Mouse (Mus musculus): Measurements from ENCODE around the gene Treml1. TPM values are rescaled to one million over a fixed set of nuclear protein-coding genes. Genes with fewer than 3 reads are reported as not detected.
"Not testable (repeated sequence)": the region's sequence is repeated elsewhere in the genome, so short reads cannot be mapped to it uniquely, and the experiment has no call there.

Gene Treml1
- total RNA-seq, 2 experiments from 2014 or later: 0.42 to 0.43 TPM

DNA sequence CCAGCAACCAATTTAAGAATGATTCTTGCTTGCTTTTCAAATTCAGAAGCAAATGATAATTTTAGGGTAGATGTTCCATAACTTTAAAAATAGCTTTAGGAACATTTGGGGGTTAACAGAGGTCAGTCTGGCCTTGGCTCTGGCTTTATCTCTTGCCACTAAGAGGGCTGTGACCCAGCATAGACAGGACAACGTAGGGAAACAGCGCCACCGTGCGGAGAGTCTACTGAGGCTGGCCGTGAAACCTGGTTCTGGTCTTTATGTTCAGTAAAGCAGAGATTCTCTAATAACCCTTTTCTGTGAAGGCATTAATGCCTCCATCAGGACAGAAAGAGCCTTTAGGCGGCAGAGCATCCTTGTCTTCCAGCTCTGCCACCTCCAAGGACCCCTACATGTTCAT lies 22.9 kb upstream of the Treml1 start:
- intact Hi-C loops (cut with DNase I): loop anchor here (1.0 to 10.0 kb wide), 7 partner anchors 62 to 542 kb away; partner anchors contain the start of gene Nfya
- DNase-seq (ENCODE audit: extremely low spot score in 1 of 2, low spot score in 2 of 2): peak; percentile 73 to 84
- H3K27ac ChIP-seq: no peak overlapping the region
- H3K4me3 ChIP-seq: no peak overlapping the region
- TF ChIP-seq CTCF (IDR thresholded peaks at IDR 0.05): peak; percentile 90

DNA sequence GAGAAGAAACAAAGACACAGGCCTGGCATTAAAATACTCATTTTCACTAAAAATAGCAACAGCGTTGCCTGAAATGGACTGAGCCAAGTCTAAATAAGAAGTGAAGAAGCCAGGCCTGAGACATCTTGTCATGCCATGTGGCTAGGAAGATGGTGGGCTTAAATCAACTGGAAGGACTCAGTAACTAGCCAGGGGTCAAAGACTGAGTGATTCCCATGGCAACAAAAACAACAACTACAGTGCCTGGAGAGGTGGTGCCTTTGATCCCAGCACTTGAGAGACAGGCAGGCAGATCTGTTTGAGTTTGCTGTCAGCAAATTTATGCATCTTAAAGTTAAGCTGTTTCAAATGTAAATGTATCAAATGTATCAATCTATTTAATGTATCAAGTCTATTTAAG lies 19.4 kb upstream of the Treml1 start:
- H3K4me3 ChIP-seq: no peak overlapping the region
- intact Hi-C loops (cut with DNase I): no loop called here
- no peak for TF ChIP-seq CTCF (IDR thresholded peaks at IDR 0.05)
- no peak for DNase-seq (ENCODE audit: extremely low spot score in 1 of 2, low spot score in 2 of 2)
- H3K27ac ChIP-seq: no peak overlapping the region

DNA sequence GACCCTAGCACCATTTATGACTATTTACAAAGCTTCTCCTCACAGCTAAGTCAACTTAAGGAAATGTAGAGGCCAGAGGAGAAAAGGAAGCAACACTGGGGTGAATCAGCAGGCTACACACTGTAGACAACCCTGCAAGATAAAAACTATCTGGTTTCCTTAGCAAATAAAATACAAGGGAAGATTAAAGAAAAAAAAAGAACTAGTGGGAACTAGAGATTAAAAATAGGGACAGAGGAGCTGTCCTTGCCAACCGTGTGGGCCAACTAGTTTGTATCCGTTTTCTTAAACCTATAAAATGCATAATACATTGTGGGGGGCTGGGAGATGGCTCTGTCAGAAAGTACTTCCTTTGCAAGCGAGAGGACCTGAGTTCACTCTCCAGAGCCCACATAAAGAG lies 17.8 kb upstream of the Treml1 start:
- no peak for TF ChIP-seq CTCF (IDR thresholded peaks at IDR 0.05)
- no peak for DNase-seq (ENCODE audit: extremely low spot score in 1 of 2, low spot score in 2 of 2)
- no peak overlapping the region for H3K4me3 ChIP-seq
- no peak overlapping the region for H3K27ac ChIP-seq
- intact Hi-C loops (cut with DNase I): no loop called here

DNA sequence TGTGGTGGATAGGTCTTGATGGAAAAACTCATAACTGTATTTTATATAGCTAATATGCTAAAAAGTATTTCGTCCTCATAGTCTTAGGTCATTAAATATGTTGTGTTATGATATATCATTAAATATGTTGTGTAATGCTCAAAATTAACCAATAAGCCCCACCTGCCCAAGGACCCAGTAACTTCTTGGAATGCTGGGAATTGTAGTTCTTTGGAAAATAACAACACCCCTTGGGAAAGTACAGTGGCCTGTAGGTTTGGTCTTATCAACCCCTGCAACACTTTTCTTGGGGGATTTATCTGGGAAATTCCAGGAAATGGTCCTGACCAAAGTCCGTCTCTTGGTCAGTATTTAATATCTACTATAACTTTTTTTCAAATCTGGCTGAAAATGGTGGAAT lies 16.7 kb upstream of the Treml1 start:
- TF ChIP-seq CTCF (IDR thresholded peaks at IDR 0.05): no peak
- no peak for DNase-seq (ENCODE audit: extremely low spot score in 1 of 2, low spot score in 2 of 2)
- intact Hi-C loops (cut with DNase I): no loop called here
- H3K27ac ChIP-seq: no peak overlapping the region
- H3K4me3 ChIP-seq: no peak overlapping the region

DNA sequence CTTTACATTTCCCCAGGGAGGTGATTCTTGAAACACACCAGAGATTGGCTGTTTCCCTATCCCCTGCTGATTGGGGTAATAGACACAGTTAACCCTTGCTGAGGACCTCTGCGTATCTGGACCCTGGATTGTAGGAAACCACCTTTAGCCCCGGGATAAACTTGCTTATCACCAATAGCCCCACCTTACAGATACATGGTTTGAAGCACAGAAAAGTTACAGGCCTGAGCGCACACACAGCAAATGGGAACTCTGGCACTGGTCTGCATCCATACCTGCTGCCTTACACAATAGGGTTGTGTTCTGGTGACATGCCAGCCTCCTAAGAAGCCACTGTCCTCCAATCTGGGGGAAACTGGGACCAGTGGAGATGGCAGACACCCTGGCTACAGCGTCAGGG lies 13.9 kb upstream of the Treml1 start:
- no peak for TF ChIP-seq CTCF (IDR thresholded peaks at IDR 0.05)
- no peak for DNase-seq (ENCODE audit: extremely low spot score in 1 of 2, low spot score in 2 of 2)
- Histone ChIP-seq H3K27ac (peak overlapping the region; percentile 61), H3K4me3 (no peak overlapping the region)
- intact Hi-C loops (cut with DNase I): no loop called here

DNA sequence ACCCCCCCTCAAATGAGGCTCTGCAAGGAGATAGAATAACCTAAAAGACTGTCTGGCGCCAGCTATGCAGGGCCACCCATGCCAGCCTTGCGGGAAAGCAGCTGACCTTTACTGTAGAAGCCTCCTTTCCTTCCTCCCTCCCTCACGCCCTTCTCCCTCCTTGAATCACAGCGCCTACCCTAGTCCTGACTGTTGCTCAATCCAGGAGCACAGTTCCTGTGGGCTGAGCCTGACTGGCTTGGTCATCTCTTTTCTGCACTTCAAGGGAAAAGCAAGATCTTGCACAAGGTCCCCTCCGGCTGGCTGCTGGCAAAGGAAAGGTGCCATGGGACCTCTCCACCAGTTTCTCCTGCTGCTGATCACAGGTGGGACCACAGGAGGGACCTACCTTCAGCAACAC lies 13.5 kb upstream of the Treml1 start, which contains the start of gene Trem2:
Trem2 (plus strand) TSS at position 171 of the 400 bp plus-strand sequence.
- H3K27ac ChIP-seq: peak within 1 kb of the TSS; percentile 61
- H3K4me3 ChIP-seq: 0 out of 2 replicates have a peak within 1 kb of the TSS, but pooled peaks have one; percentile 7
- DNase-seq (ENCODE audit: extremely low spot score in 1 of 2, low spot score in 2 of 2): no peak
- intact Hi-C loops (cut with DNase I): no loop called here
- TF ChIP-seq CTCF (IDR thresholded peaks at IDR 0.05): no peak

DNA sequence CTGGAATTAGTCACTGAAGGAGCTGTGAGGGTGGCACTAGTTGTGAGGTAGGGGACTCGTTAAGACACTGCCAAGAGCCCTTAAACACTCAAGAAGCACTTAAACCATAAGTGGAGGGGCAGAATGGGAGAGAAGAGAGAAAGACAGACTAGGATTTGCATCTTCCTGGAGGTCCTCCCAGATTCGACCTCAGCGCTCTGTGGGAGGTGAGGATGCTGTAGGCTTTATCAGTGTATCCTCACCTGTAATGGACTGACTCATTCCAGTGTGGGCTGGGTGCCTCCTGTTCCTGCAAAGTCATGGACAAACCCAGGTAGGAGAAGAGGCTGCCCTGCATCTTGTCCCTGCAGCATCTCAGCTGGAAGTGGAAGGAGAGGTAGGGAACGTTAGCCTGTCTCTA lies 12.9 kb upstream of the Treml1 start:
- no peak for TF ChIP-seq CTCF (IDR thresholded peaks at IDR 0.05)
- DNase-seq (ENCODE audit: extremely low spot score in 1 of 2, low spot score in 2 of 2): peak in 1 of 2 experiments; percentile 26
- intact Hi-C loops (cut with DNase I): no loop called here
- Histone ChIP-seq H3K4me3 (0 out of 2 replicates have a peak overlapping the region, but pooled peaks have one; percentile 7), H3K27ac (peak overlapping the region; percentile 61)

DNA sequence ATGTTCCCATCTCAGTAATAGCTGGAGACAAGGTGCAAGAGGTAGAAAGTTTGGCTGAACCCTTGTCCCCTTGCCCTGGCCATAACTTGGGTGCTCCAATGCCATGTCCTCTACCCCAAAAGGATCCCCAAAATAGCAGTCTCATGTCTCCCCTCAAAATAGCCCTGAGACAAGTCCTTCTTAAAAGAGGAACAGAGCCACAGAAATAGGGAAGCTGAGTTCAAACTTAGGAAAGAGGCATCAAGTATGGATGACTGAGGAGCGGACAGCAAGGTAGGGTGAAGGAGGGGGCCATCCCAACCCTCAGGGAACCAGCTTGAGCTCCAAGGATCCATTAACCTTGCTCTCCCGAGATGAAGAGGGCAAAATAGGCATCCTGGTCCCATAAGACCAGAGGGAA lies 12.4 kb upstream of the Treml1 start:
- Histone ChIP-seq H3K27ac (peak overlapping the region; percentile 61), H3K4me3 (no peak overlapping the region)
- intact Hi-C loops (cut with DNase I): no loop called here
- no peak for DNase-seq (ENCODE audit: extremely low spot score in 1 of 2, low spot score in 2 of 2)
- no peak for TF ChIP-seq CTCF (IDR thresholded peaks at IDR 0.05)

DNA sequence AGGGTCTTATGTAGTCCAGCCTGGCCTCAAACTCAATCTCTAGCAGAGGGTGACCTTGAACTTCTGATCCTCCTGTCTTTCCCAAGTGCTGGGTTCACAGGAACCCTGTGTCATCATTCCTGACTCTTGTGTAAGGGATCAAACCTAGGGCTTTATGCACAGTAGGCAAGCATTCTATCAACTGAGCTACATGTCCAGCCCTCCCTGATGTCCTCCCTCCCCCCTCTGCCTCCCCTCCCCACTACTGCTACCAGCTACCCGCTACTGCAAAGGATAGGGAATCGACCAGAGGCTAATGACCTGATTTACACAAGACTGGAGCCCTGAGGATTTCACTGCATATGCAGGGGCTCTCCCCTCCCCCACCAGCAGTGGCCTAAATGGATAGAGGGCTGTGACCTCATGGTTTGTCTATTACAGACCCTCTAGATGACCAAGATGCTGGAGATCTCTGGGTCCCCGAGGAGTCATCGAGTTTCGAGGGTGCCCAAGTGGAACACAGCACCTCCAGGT lies 9.0 kb upstream of the Treml1 start:
- no peak for DNase-seq (ENCODE audit: extremely low spot score in 1 of 2, low spot score in 2 of 2)
- H3K4me3 ChIP-seq: no peak overlapping the region
- TF ChIP-seq CTCF (IDR thresholded peaks at IDR 0.05): no peak
- intact Hi-C loops (cut with DNase I): no loop called here
- no peak overlapping the region for H3K27ac ChIP-seq

DNA sequence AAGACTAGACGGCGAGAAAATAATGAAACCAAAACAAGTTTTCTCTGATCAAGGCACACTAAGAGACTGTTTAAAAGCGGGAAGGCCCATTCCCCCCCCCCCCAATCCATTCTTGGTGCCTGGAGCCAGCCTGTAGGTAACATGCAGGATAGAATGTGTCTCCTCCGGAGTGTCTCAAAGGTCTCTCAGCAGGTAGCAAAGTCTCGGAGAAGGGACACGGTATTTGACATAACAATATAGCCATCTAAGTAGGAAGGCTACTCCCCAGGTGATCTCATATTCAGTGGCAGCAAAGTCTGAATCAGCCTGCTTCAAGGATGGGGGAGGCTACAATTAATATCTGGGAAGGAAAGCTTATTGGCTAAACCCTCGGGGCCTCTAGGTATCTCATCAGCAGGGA lies 6.7 kb upstream of the Treml1 start:
- H3K27ac ChIP-seq; intact Hi-C loops (cut with DNase I); DNase-seq (ENCODE audit: extremely low spot score in 1 of 2, low spot score in 2 of 2); H3K4me3 ChIP-seq: not testable (repeated sequence)

DNA sequence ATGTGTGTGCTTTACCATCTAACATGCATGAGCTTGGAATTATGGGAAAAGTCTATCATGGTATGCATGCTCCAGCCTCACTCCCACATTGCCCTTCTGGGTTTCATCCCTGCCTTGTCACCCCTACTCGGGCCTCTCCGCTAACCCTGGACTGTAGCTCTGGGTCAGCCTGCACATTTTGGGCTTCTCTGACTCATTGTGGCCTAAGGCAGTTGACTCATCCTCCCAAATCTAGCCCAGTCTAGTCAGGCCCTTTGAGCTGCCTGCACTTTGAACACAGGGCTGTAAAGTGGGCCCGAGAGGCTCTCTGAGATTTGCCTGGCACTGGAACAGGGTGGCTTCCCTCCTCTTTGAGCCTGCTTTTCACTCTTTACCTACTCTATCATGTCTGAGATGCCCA lies 3.9 kb upstream of the Treml1 start:
- Histone ChIP-seq H3K4me3 (no peak overlapping the region), H3K27ac (no peak overlapping the region)
- TF ChIP-seq CTCF (IDR thresholded peaks at IDR 0.05): no peak
- no peak for DNase-seq (ENCODE audit: extremely low spot score in 1 of 2, low spot score in 2 of 2)
- intact Hi-C loops (cut with DNase I): no loop called here

DNA sequence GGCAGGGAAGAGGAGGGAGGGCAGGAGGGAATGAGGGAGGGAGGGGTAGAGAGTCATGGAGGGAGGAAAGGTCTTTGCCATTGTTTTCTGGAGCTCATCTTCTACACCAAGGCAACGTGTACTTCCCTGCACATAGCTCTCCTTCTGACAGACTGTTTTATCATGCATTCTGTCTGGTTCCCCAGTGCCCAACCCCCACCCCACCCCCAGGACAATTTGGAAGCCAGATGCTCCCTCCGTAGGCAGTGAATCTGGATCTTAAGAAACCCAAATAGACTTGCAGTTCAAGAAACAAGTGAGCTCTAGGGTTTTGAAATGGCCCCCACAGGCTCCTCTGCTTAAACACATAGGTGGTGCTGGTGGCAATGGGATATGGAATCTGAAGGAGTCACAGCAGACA lies 1.8 kb upstream of the Treml1 start:
- intact Hi-C loops (cut with DNase I): no loop called here
- H3K4me3 ChIP-seq: no peak overlapping the region
- no peak for DNase-seq (ENCODE audit: extremely low spot score in 1 of 2, low spot score in 2 of 2)
- H3K27ac ChIP-seq: no peak overlapping the region; the same call in 1 of the 2 replicates
- TF ChIP-seq CTCF (IDR thresholded peaks at IDR 0.05): no peak

DNA sequence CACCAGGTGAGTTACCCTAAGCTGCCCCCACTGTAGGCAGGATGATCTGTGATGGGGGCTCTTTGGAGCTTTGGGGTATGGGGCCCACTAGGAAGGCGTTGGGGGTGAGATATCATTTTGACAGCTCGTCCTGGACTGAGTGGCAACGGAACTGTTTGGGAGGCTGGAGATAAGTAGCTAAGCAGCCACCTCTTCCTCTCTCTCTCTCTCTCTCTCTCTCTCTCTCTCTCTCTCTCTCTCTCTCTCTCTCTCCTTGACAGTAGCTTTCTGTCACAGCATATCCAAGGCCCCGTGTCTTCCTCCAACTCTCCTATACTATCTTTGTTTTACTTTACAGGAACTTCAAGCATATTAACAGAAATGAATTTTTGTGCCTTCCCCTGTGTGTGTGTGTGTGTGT lies 746 bp downstream of the Treml1 start:
- H3K4me3 ChIP-seq: no peak overlapping the region
- intact Hi-C loops (cut with DNase I): no loop called here
- no peak for DNase-seq (ENCODE audit: extremely low spot score in 1 of 2, low spot score in 2 of 2)
- TF ChIP-seq CTCF (IDR thresholded peaks at IDR 0.05): no peak
- no peak overlapping the region for H3K27ac ChIP-seq

Measured in left cerebral cortex, adult 2 months (tissue).